Mouse (Mus musculus) CH12.LX (cell line): ENCODE results near the gene Rnf8. TPM values are rescaled to one million over a fixed set of nuclear protein-coding genes. Genes with fewer than 3 reads are reported as not detected.

Source experiments
- DNase-seq: peaks from one replicate; pipeline ENCODE4 v3.0.0-alpha.2; 2013; ENCODE audit errors: extremely low read depth
- H3K27ac ChIP-seq: 2 replicates; pipeline ENCODE4 v1.5.1; 2012; ENCODE audit warnings: low read depth, mild to moderate bottlenecking, control low read depth, moderate library complexity; ENCODE audit not compliant: insufficient read depth
- H3K27me3 ChIP-seq: replicated peaks from 2 replicates; pipeline ENCODE3; 2012; ENCODE audit warnings: inconsistent platforms
- H3K36me3 ChIP-seq, 2 experiments: replicated peaks in 1 of 2; 2 replicates each; pipeline versions ENCODE3 to v1.6.1; 2012; ENCODE audit warnings: inconsistent platforms in 1 of 2, low read length in 1 of 2, mild to moderate bottlenecking in 1 of 2, mixed read lengths in 1 of 2, moderate library complexity in 1 of 2; ENCODE audit not compliant: control insufficient read depth in 1 of 2, insufficient read depth in 1 of 2
- H3K4me1 ChIP-seq, 2 experiments: 2 replicates each; pipeline ENCODE4 v1.6.1; 2012; ENCODE audit warnings: inconsistent platforms in 1 of 2, moderate library complexity in 1 of 2; ENCODE audit not compliant: insufficient read depth in 2 of 2, control insufficient read depth in 1 of 2
- H3K4me2 ChIP-seq: 2 replicates; pipeline ENCODE4 v1.6.1; 2012; ENCODE audit warnings: low read depth, mild to moderate bottlenecking, control low read depth; ENCODE audit not compliant: poor library complexity, insufficient read depth, severe bottlenecking
- H3K4me3 ChIP-seq, 3 experiments: fragments of 150-350 bp in 1 of 3; sonication (generic) in 1 of 3; replicated peaks in 1 of 3; 2 replicates each; pipeline versions ENCODE3 to v1.5.1; 2011 to 2012; ENCODE audit warnings: low read depth in 2 of 3, low read length in 2 of 3, mild to moderate bottlenecking in 2 of 3, moderate library complexity in 2 of 3, control low read depth in 1 of 3, improper control_type of control experiment in 1 of 3, inconsistent platforms in 1 of 3, mixed read lengths in 1 of 3; ENCODE audit not compliant: poor library complexity in 1 of 3
- H3K79me2 ChIP-seq: replicated peaks from 2 replicates; pipeline ENCODE4 v1.6.1; 2012; ENCODE audit warnings: mild to moderate bottlenecking, moderate library complexity; ENCODE audit not compliant: control insufficient read depth, poor library complexity, insufficient read depth, severe bottlenecking; ENCODE audit errors: extremely low read depth
- H3K9ac ChIP-seq: 2 replicates; pipeline ENCODE4 v1.6.1; 2012; ENCODE audit warnings: low read depth, mild to moderate bottlenecking, control low read depth, moderate library complexity; ENCODE audit not compliant: insufficient read depth
- H3K9me3 ChIP-seq: replicated peaks from 2 replicates; pipeline ENCODE3; 2012; ENCODE audit warnings: low read length, inconsistent platforms, mixed read lengths
- CHD1 ChIP-seq: IDR thresholded peaks from 2 replicates; pipeline ENCODE4 v1.6.1; 2012; ENCODE audit warnings: low read depth, low read length, improper control_type of control experiment, inconsistent platforms
- E2F4 ChIP-seq: IDR thresholded peaks from 2 replicates; pipeline ENCODE4 v1.6.1; 2011; ENCODE audit warnings: low read depth, low read length, improper control_type of control experiment; ENCODE audit not compliant: insufficient replicate concordance
- GABPA ChIP-seq: IDR thresholded peaks from 2 replicates; pipeline ENCODE4 v1.6.1; 2012; ENCODE audit warnings: low read depth, low read length, improper control_type of control experiment, inconsistent platforms; ENCODE audit not compliant: insufficient replicate concordance
- HCFC1 ChIP-seq: IDR thresholded peaks from 2 replicates; pipeline ENCODE4 v1.6.1; 2012; ENCODE audit warnings: low read depth, mild to moderate bottlenecking, inconsistent platforms, low read length, improper control_type of control experiment
- JUND ChIP-seq: conservative IDR thresholded peaks from 2 replicates; pipeline ENCODE4 v1.6.1; 2011; ENCODE audit warnings: low read depth, low read length, improper control_type of control experiment
- MAFK ChIP-seq: IDR thresholded peaks from 2 replicates; pipeline ENCODE4 v1.6.1; 2011; ENCODE audit warnings: low read length, improper control_type of control experiment; ENCODE audit not compliant: insufficient replicate concordance
- MAX ChIP-seq: IDR thresholded peaks from 2 replicates; pipeline ENCODE4 v1.6.1; 2011; ENCODE audit warnings: low read length, improper control_type of control experiment
- MAZ ChIP-seq: IDR thresholded peaks from 2 replicates; pipeline ENCODE4 v1.6.1; 2012; ENCODE audit warnings: low read depth, mild to moderate bottlenecking, inconsistent platforms, low read length, improper control_type of control experiment, moderate library complexity
- MEF2A ChIP-seq: IDR thresholded peaks from 2 replicates; pipeline ENCODE4 v1.6.1; 2014; ENCODE audit warnings: low read depth, mild to moderate bottlenecking, inconsistent platforms, low read length, improper control_type of control experiment, borderline replicate concordance
- MYC ChIP-seq: IDR thresholded peaks from 2 replicates; pipeline ENCODE4 v1.6.1; 2011; ENCODE audit warnings: low read depth, mild to moderate bottlenecking, improper control_type of control experiment, low read length
- NELFE ChIP-seq: IDR thresholded peaks from 2 replicates; pipeline ENCODE4 v1.6.1; 2011; ENCODE audit warnings: low read depth, low read length, improper control_type of control experiment
- PAX5 ChIP-seq: IDR thresholded peaks from 2 replicates; pipeline ENCODE4 v1.6.1; 2012; ENCODE audit warnings: low read length, inconsistent platforms, mixed read lengths
- POLR2A ChIP-seq: IDR thresholded peaks from 2 replicates; pipeline ENCODE4 v1.6.1; 2011; ENCODE audit warnings: low read depth, mild to moderate bottlenecking, improper control_type of control experiment, low read length
- POLR2AphosphoS2 ChIP-seq: IDR thresholded peaks from 2 replicates; pipeline ENCODE4 v1.6.1; 2011; ENCODE audit warnings: low read depth, low read length, improper control_type of control experiment
- SIN3A ChIP-seq: IDR thresholded peaks from 2 replicates; pipeline ENCODE4 v1.6.1; 2012; ENCODE audit warnings: low read length, improper control_type of control experiment, inconsistent platforms
- TCF12 ChIP-seq: IDR thresholded peaks from 2 replicates; pipeline ENCODE4 v1.6.1; 2014; ENCODE audit warnings: low read depth, mild to moderate bottlenecking, inconsistent platforms, low read length, improper control_type of control experiment
- USF1 ChIP-seq: IDR thresholded peaks from 2 replicates; pipeline ENCODE4 v1.6.1; 2014; ENCODE audit warnings: low read depth, mild to moderate bottlenecking, inconsistent platforms, low read length, improper control_type of control experiment
- ZKSCAN1 ChIP-seq: IDR thresholded peaks from 2 replicates; pipeline ENCODE4 v1.6.1; 2012; ENCODE audit warnings: low read depth, inconsistent platforms, low read length, improper control_type of control experiment, borderline replicate concordance
- ZNF384 ChIP-seq: IDR thresholded peaks from 2 replicates; pipeline ENCODE4 v1.6.1; 2012; ENCODE audit warnings: low read depth, low read length, improper control_type of control experiment, inconsistent platforms
- dilution Hi-C: fragments of 300-500 bp; cut with MboI; formaldehyde crosslinking; loops from 2 replicates; pipeline ENCODE4 v1.14.3; 2020; ENCODE audit warnings: low sequenced_read_pairs; ENCODE audit not compliant: extremely low pct_unique_long_range_greater_than_20kb, extremely low pct_ligation_motif_present
- in situ Hi-C: fragments of 300-500 bp; cut with MboI; formaldehyde crosslinking; loops from 3 replicates; pipeline ENCODE4 v1.14.3; 2019; ENCODE audit warnings: low sequenced_read_pairs, low pct_ligation_motif_present, low pct_unique_long_range_greater_than_20kb, mixed read lengths
- polyA plus RNA-seq: library from polyadenylated mRNA; unstranded; fragments of >175 nt; gene quantifications from 2 replicates; pipeline ENCODE4 v1.2.1, GENCODE M21; 2012; ENCODE audit warnings: low read depth; ENCODE audit not compliant: insufficient read length
- total RNA-seq, 2 experiments: library from RNA; depleted of rRNA; stranded (reverse); fragments of 300-350 nt in 1 of 2; fragments of >200 nt in 1 of 2; gene quantifications; 2 replicates each; pipeline ENCODE4 v1.2.3; 2012 to 2014

Gene Rnf8
- total and polyA plus RNA-seq, 3 experiments, result 29.9 to 38.8 (median 35.4) TPM

DNA sequence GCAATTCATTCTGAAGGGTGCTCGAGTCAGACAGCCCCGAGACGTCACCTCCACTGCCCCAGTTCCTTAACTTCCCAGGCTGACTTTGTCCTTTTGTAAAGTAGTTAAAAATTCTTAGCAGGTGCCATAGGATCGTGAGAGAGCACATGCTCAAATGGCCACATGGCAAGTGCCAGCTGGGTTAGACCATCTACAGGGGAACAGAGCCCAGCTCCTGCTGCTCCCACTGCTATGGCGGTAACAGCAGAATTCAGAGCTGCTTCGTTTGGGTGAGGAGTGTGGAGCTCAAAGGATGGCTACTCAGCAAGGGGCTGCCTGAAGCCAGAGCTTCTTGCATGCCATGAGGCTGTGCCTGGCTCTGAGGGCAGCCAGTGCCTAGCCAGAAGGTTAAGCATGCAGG is 44.8 kb upstream of the Rnf8 start:
- H3K4me2 ChIP-seq, result no peak overlapping the region
- in situ Hi-C loops (no loop called here), dilution Hi-C loops (no loop called here)
- no peak overlapping the region for H3K4me3 ChIP-seq
- no peaks in the 10 kb centered on the region for H3K79me2 ChIP-seq
- H3K9ac ChIP-seq, result no peak overlapping the region
- no peaks in the 10 kb centered on the region for H3K9me3 ChIP-seq
- H3K27ac ChIP-seq, result no peak overlapping the region
- H3K36me3 ChIP-seq, result peaks cover 63 to 94% of the 10 kb centered on the region in 2 experiments
- H3K27me3 ChIP-seq, result no peaks in the 10 kb centered on the region
- DNase-seq, result no peak
- TF ChIP-seq NELFE, result no peak
- no peak for TF ChIP-seq JUND
- H3K4me1 ChIP-seq, result peaks cover 2 to 17% of the 10 kb centered on the region in 2 experiments; a peak in 3 of 4 replicates

DNA sequence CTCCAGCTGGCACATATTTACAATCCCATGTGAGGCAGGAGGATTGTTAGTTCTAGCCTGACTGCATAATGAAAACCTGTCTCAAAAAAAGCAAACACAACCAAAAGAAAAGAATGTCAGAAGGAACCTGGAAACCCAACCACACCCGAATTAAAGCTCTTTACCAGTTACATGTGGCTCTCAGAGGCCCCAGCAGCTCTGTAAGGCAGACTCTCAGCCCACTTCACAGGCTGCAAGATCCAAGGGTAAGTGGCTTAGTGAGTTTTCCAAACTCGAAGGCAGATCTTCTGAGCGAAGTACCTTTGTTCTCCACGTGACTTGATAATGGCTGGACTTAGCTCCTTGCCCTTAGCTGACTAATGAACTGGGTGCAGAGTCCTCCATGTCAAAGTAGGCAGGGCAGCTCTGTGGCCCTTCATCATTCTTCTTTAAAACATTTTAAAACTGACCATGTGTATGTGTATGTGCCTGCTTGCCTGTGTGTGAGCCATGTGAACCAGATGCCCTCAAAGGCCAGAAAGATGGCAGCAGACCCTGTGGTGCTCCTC is 34.9 kb upstream of the Rnf8 start:
- no peak overlapping the region for H3K9ac ChIP-seq

DNA sequence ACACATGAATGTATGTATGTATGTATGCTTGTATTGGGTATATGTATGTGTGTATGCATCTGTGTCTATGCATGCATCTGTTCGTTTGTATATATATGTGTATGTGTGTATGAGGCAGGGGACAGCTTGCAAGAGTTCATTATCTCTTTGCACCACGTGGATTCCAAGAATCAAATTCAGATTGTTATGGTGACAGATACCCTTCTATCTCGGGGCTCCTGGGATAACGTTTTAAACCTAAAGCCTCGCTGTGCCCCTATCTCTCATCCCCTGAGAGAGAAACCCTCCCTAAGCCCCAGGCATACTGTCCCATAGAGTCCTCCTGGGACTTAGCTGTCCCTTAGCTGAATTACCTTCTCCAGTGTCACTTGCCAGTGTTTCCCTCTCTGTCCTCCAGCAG is 31.0 kb upstream of the Rnf8 start:
- H3K4me1 ChIP-seq, result peaks cover 0 to 17% of the 10 kb centered on the region in 2 experiments; a peak in 2 of 4 replicates
- H3K27me3 ChIP-seq, result no peaks in the 10 kb centered on the region
- no peaks in the 10 kb centered on the region for H3K9me3 ChIP-seq
- no peak overlapping the region for H3K9ac ChIP-seq
- no peak for TF ChIP-seq ZKSCAN1
- TF ChIP-seq CHD1, result no peak
- TF ChIP-seq POLR2AphosphoS2, result no peak
- TF ChIP-seq USF1, result no peak
- no peak for TF ChIP-seq MEF2A
- no peak for TF ChIP-seq ZNF384
- no peak for TF ChIP-seq HCFC1
- TF ChIP-seq MAX, result no peak
- no peak for TF ChIP-seq SIN3A
- TF ChIP-seq E2F4, result no peak
- no peak for TF ChIP-seq MAZ
- no peak for TF ChIP-seq POLR2A
- no peak for TF ChIP-seq MYC
- no peak for TF ChIP-seq JUND
- no peak for TF ChIP-seq GABPA
- TF ChIP-seq PAX5, result no peak
- TF ChIP-seq MAFK, result no peak
- no peak for TF ChIP-seq TCF12
- H3K4me2 ChIP-seq, result no peak overlapping the region
- no peaks in the 10 kb centered on the region for H3K79me2 ChIP-seq
- dilution Hi-C loops (no loop called here), in situ Hi-C loops (no loop called here)
- no peak overlapping the region for H3K27ac ChIP-seq
- H3K36me3 ChIP-seq, result peaks cover 35 to 69% of the 10 kb centered on the region in 2 experiments
- H3K4me3 ChIP-seq, result no peak overlapping the region
- no peak for DNase-seq

More for the DNA sequence above, 34.9 kb upstream of the Rnf8 start:
- H3K79me2 ChIP-seq, result no peaks in the 10 kb centered on the region
- H3K27ac ChIP-seq, result no peak overlapping the region
- DNase-seq, result no peak
- dilution Hi-C loops (no loop called here), in situ Hi-C loops (no loop called here)
- H3K4me2 ChIP-seq, result no peak overlapping the region
- H3K36me3 ChIP-seq, result peaks cover 51 to 85% of the 10 kb centered on the region in 2 experiments
- peaks cover 0 to 8% of the 10 kb centered on the region in 2 experiments; a peak in 2 of 4 replicates for H3K4me1 ChIP-seq
- no peak overlapping the region for H3K4me3 ChIP-seq
- no peak for TF ChIP-seq HCFC1
- no peaks in the 10 kb centered on the region for H3K27me3 ChIP-seq
- H3K9me3 ChIP-seq, result no peaks in the 10 kb centered on the region
